Mouse (Mus musculus) embryonic facial prominence, embryonic 15.5 days (tissue): Measurements from ENCODE around the gene Olfr676. TPM values are rescaled to one million over a fixed set of nuclear protein-coding genes. Genes with fewer than 3 reads are reported as not detected.
"Not testable (repeated sequence)": the region's sequence is repeated elsewhere in the genome, so short reads cannot be mapped to it uniquely, and the experiment has no call there.

Source experiments
- ATAC-seq: fragments of 200-750 bp; cut with Nextera tagmentation; 2 replicates; pipeline ENCODE4 v1.8.0; 2017; ENCODE audit warnings: low read depth, moderate TSS enrichment; ENCODE audit not compliant: insufficient number of reproducible peaks, low FRiP score, low TSS enrichment
- H3K27ac ChIP-seq: fragments of 300-500 bp; sonication (generic); replicated peaks from 2 replicates; pipeline ENCODE4 v1.5.1; 2015; ENCODE audit warnings: mild to moderate bottlenecking, inconsistent platforms
- H3K27me3 ChIP-seq: fragments of 300-500 bp; sonication (generic); 2 replicates; pipeline ENCODE4 v1.6.1; 2015; ENCODE audit warnings: inconsistent platforms
- H3K36me3 ChIP-seq: fragments of 300-500 bp; sonication (generic); 2 replicates; pipeline ENCODE4 v1.6.1; 2015; ENCODE audit warnings: mild to moderate bottlenecking, inconsistent platforms
- H3K4me1 ChIP-seq: fragments of 300-500 bp; sonication (generic); 2 replicates; pipeline ENCODE4 v1.6.1; 2015; ENCODE audit warnings: inconsistent platforms
- H3K4me2 ChIP-seq: fragments of 300-500 bp; sonication (generic); replicated peaks from 2 replicates; pipeline ENCODE4 v1.6.1; 2015; ENCODE audit warnings: mild to moderate bottlenecking, inconsistent platforms
- H3K4me3 ChIP-seq: fragments of 300-500 bp; sonication (generic); replicated peaks from 2 replicates; pipeline ENCODE4 v1.5.1; 2015; ENCODE audit warnings: mild to moderate bottlenecking, inconsistent platforms
- H3K9ac ChIP-seq: fragments of 300-500 bp; sonication (generic); 2 replicates; pipeline ENCODE4 v1.6.1; 2015; ENCODE audit warnings: inconsistent platforms
- H3K9me3 ChIP-seq: fragments of 300-500 bp; sonication (generic); replicated peaks from 2 replicates; pipeline ENCODE4 v1.6.1; 2016; ENCODE audit warnings: inconsistent platforms
- WGBS: fragments of 180-500 bp; shearing (Covaris S2); methylation state at CpG from one replicate; pipeline ENCODE4 v1.1.7; 2015; 5-methylcytosine and 5-hydroxymethylcytosine counted together
- polyA plus RNA-seq: library from polyadenylated mRNA; unstranded; fragments of >200 nt; fragmentation: Nextera tagmentation; extraction: Ambion mirVana; gene quantifications from 2 replicates; pipeline ENCODE4 v1.2.1, GENCODE M21; 2015

Olfr676 gene
- not detected in 2 replicates for polyA plus RNA-seq

DNA sequence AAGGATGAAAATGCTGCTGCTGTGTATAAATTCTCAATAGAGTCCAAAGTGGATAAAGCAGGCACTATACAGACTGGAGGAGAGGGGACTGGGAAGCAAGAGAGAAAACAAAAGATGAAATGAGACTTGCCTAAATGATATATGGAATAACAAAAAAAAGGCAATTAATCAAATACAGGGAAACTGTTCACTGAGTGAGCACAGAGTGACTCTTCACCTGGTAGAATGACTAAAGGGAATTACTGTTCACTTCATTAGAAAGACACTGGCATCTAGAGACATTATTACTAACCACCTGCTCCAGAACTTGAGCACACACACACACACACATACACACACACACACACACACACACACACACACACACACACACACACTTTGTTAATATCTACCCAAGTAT, at the start of gene Olfr676:
Olfr676 (plus strand) TSS at position 301 of the 400 bp plus-strand sequence.
- no peak within 1 kb of the TSS for H3K4me3 ChIP-seq
- no peaks in the 10 kb centered on the region for H3K36me3 ChIP-seq
- H3K27me3 ChIP-seq, result no peaks in the 10 kb centered on the region
- no peak within 1 kb of the TSS for H3K4me2 ChIP-seq
- no peak within 1 kb of the TSS for H3K9ac ChIP-seq
- ATAC-seq, result no peak
- H3K27ac ChIP-seq, result no peak within 1 kb of the TSS
- no peaks in the 10 kb centered on the region for H3K9me3 ChIP-seq
- H3K4me1 ChIP-seq, result no peaks in the 10 kb centered on the region

DNA sequence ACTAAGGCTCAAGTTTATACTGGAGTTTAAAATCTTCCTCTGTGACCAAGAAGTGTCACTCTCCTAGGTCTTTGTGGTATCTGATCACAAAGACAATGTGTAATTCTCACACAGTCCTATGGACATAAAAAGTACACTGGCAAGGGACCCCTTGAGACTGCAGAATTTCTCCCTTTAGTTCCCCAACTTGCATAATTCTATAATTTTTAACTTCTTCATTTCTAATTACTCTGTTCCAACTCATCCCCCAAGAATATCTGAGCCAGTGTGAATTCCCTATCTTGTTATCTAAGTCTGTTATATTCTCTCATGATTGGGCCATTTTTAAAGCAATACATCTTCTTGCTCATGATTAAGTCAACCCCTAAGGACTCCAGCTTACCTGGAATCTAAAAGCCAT, 30.6 kb upstream of the Olfr676 start, which contains the start of gene Olfr672:
Olfr672 (minus strand) TSS at position 101 of the 400 bp plus-strand sequence.
- H3K4me3 ChIP-seq, result no peak within 1 kb of the TSS
- H3K4me1 ChIP-seq, result no peaks in the 10 kb centered on the region
- no peak within 1 kb of the TSS for H3K9ac ChIP-seq
- H3K4me2 ChIP-seq, result no peak within 1 kb of the TSS
- no peak for ATAC-seq
- H3K27me3 ChIP-seq, result no peaks in the 10 kb centered on the region
- no peaks in the 10 kb centered on the region for H3K36me3 ChIP-seq
- H3K27ac ChIP-seq, result no peak within 1 kb of the TSS
- H3K9me3 ChIP-seq, result no peaks in the 10 kb centered on the region

- Histone ChIP-seq H3K27ac (no peak overlapping the region), H3K4me3 (no peak overlapping the region), H3K27me3 (no peaks in the 10 kb centered on the region), H3K36me3 (no peaks in the 10 kb centered on the region), H3K9ac (no peak overlapping the region), H3K9me3 (no peaks in the 10 kb centered on the region), H3K4me1 (no peaks in the 10 kb centered on the region), H3K4me2 (no peak overlapping the region)
- 64% methylated on average over 1 of the region's 1 CpGs for WGBS
- no peak for ATAC-seq
Observed at GRCm38 (mm10) chr7:105022530-105022929, 10.0 kb upstream of the Olfr676 start.

- Histone ChIP-seq H3K27me3 (no peaks in the 10 kb centered on the region), H3K27ac (no peak within 1 kb of the TSS)
Observed at GRCm38 (mm10) chr7:105028360-105028759, 4.1 kb upstream of the Olfr676 start, which contains the start of gene Olfr675. TSS of gene Olfr675 (minus strand) at chr7:105028460.

GRCm38 (mm10) chr7:105033836-105034235, 1.3 kb downstream of the Olfr676 start:
- H3K4me3 ChIP-seq, ATAC-seq, H3K27me3 ChIP-seq, H3K36me3 ChIP-seq, H3K9me3 ChIP-seq, H3K9ac ChIP-seq, H3K4me2 ChIP-seq, H3K4me1 ChIP-seq, H3K27ac ChIP-seq: not testable (repeated sequence)
- 48% methylated on average over 5 of the region's 5 CpGs for WGBS

More at GRCm38 (mm10) chr7:105028360-105028759, 4.1 kb upstream of the Olfr676 start, which contains the start of gene Olfr675:
- no peak within 1 kb of the TSS for H3K9ac ChIP-seq
- no peaks in the 10 kb centered on the region for H3K9me3 ChIP-seq
- H3K4me3 ChIP-seq, result no peak within 1 kb of the TSS
- H3K4me1 ChIP-seq, result no peaks in the 10 kb centered on the region
- ATAC-seq, result no peak
- H3K36me3 ChIP-seq, result no peaks in the 10 kb centered on the region
- 53% methylated on average over 1 of the region's 1 CpGs for WGBS
- no peak within 1 kb of the TSS for H3K4me2 ChIP-seq

DNA sequence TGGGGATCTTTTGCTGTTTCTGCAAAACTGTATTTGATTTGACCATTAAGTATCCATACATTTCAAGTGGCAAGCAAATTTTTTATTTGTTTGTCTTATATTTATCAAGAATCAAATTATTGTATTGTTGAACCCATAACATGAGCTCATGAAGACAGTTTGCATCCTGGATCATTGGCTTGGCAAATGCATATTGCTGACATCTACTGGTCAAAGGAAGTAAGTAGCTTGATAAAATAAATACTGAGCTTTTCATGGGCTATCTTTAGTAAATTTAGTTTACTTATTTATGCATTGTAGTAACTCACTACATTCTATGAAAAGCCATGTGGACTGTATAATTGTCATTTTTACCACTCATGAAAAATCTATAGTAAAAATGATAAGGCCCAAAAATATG, 26.5 kb downstream of the Olfr676 start:
- ATAC-seq, result no peak
- no peaks in the 10 kb centered on the region for H3K9me3 ChIP-seq
- H3K9ac ChIP-seq, result no peak overlapping the region
- H3K36me3 ChIP-seq, result no peaks in the 10 kb centered on the region
- no peaks in the 10 kb centered on the region for H3K27me3 ChIP-seq
- no peak overlapping the region for H3K4me2 ChIP-seq
- H3K27ac ChIP-seq, result no peak overlapping the region
- no peaks in the 10 kb centered on the region for H3K4me1 ChIP-seq
- no peak overlapping the region for H3K4me3 ChIP-seq

- WGBS, result 96% methylated on average over 1 of the region's 1 CpGs
Observed at GRCm38 (mm10) chr7:105064175-105064574, 31.7 kb downstream of the Olfr676 start, which contains the start of gene Olfr678. TSS of gene Olfr678 (plus strand) at chr7:105064475.

DNA sequence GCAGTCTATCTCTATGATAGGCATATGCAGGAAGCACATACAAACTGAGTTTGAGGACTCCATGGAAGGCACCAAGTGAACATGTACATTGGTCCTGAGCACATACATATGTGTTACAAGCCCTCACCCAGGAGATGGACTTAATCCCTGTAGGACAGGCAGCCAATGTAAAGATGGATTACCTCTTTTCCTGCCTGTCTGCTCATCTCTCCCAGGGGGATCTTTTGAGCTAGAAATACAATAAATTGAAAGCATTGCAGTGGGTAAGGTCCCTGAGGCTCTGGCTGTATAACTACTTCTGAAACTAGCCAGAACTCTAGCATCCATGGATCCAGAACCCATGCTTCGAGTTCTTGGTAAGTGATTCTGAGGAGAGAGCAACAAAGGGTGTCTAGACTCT, 48.4 kb downstream of the Olfr676 start, which contains the start of gene Olfr679:
Olfr679 (plus strand) TSS at position 301 of the 400 bp plus-strand sequence.
- Histone ChIP-seq H3K4me2 (no peak within 1 kb of the TSS), H3K9me3 (no peaks in the 10 kb centered on the region), H3K9ac (no peak within 1 kb of the TSS), H3K4me3 (no peak within 1 kb of the TSS), H3K27me3 (no peaks in the 10 kb centered on the region), H3K4me1 (no peaks in the 10 kb centered on the region), H3K27ac (no peak within 1 kb of the TSS), H3K36me3 (no peaks in the 10 kb centered on the region)
- WGBS, result 49% methylated on average over 1 of the region's 1 CpGs
- no peak for ATAC-seq

More at GRCm38 (mm10) chr7:105064175-105064574, 31.7 kb downstream of the Olfr676 start, which contains the start of gene Olfr678:
- ATAC-seq, result no peak
- Histone ChIP-seq H3K36me3 (no peaks in the 10 kb centered on the region), H3K9me3 (no peaks in the 10 kb centered on the region), H3K4me3 (no peak within 1 kb of the TSS), H3K27ac (no peak within 1 kb of the TSS), H3K9ac (no peak within 1 kb of the TSS), H3K27me3 (no peaks in the 10 kb centered on the region), H3K4me2 (no peak within 1 kb of the TSS), H3K4me1 (no peaks in the 10 kb centered on the region)

Other genes with a start within 250 kb of the Olfr676 start
- not detected in 2 replicates for gene Usp17lb, start 190.1 kb upstream of the Olfr676 start, polyA plus RNA-seq
- 0.12 TPM in 1 of 2 replicates, not detected in the other for gene Usp17la, start 175.7 kb upstream of the Olfr676 start, polyA plus RNA-seq
- gene Olfr665, start 154.7 kb upstream of the Olfr676 start, polyA plus RNA-seq, result 0.20 TPM in 1 of 2 replicates, not detected in the other
- gene Olfr666, start 136.7 kb upstream of the Olfr676 start, polyA plus RNA-seq, result 0.22 and 0.89 TPM in 2 replicates
- not detected in 2 replicates for gene Olfr667, start 111.2 kb upstream of the Olfr676 start, polyA plus RNA-seq
- gene Olfr668, start 104.6 kb upstream of the Olfr676 start, polyA plus RNA-seq, result not detected in 2 replicates
- gene Olfr669, start 98.5 kb upstream of the Olfr676 start, polyA plus RNA-seq, result 0.23 and 0.50 TPM in 2 replicates
- not detected in 2 replicates for gene Olfr670, start 70.1 kb upstream of the Olfr676 start, polyA plus RNA-seq
- gene Olfr671, start 53.6 kb upstream of the Olfr676 start, polyA plus RNA-seq, result 0.08 and 0.22 TPM in 2 replicates
- 0.51 and 1.5 TPM in 2 replicates for gene Olfr672, start 30.7 kb upstream of the Olfr676 start, polyA plus RNA-seq
- not detected in 2 replicates for gene Olfr675, start 4.2 kb upstream of the Olfr676 start, polyA plus RNA-seq
- 0.47 TPM in 1 of 2 replicates, not detected in the other for gene Olfr677, start 18.7 kb downstream of the Olfr676 start, polyA plus RNA-seq
- gene Olfr678, start 31.8 kb downstream of the Olfr676 start, polyA plus RNA-seq, result not detected in 2 replicates
- 0.04 and 0.21 TPM in 2 replicates for gene Olfr679, start 48.5 kb downstream of the Olfr676 start, polyA plus RNA-seq
- not detected in 2 replicates for gene Olfr680-ps1, start 60.1 kb downstream of the Olfr676 start, polyA plus RNA-seq
- 0.11 and 0.71 TPM in 2 replicates for gene Olfr681, start 84.1 kb downstream of the Olfr676 start, polyA plus RNA-seq
- 0.61 TPM in 1 of 2 replicates, not detected in the other for gene Olfr683, start 114.3 kb downstream of the Olfr676 start, polyA plus RNA-seq
- gene Olfr684, start 131.0 kb downstream of the Olfr676 start, polyA plus RNA-seq, result not detected in 2 replicates
- 0.25 and 0.27 TPM in 2 replicates for gene Olfr685, start 153.3 kb downstream of the Olfr676 start, polyA plus RNA-seq
- 0.09 TPM in 1 of 2 replicates, not detected in the other for gene Olfr686, start 174.8 kb downstream of the Olfr676 start, polyA plus RNA-seq